Mouse (Mus musculus): ENCODE data around the gene Gucy2d. TPM values are rescaled to one million over a fixed set of nuclear protein-coding genes. Genes with fewer than 3 reads are reported as not detected.

Gene Gucy2d
- polyA plus RNA-seq, 1 experiment, result 0.11 TPM

- no peak for TF ChIP-seq POLR2A (IDR thresholded peaks at IDR 0.05; ENCODE audit: borderline replicate concordance, extremely low read depth, insufficient read depth, insufficient read length, poor library complexity, severe bottlenecking)
- peak; percentile 86 for DNase-seq (ENCODE audit: low read depth)
Measured at GRCm38 (mm10) chr7:98523813-98524361, 83.7 kb downstream of the Gucy2d start.

- DNase-seq (ENCODE audit: low read depth), result peak; percentile 12
- TF ChIP-seq CTCF (IDR thresholded peaks at IDR 0.05; ENCODE audit: borderline replicate concordance, extremely low read depth, insufficient read depth, insufficient read length), result no peak
- no peak for TF ChIP-seq POLR2A (IDR thresholded peaks at IDR 0.05; ENCODE audit: borderline replicate concordance, extremely low read depth, insufficient read depth, insufficient read length, poor library complexity, severe bottlenecking)
Measured at GRCm38 (mm10) chr7:98524401-98524800, 84.2 kb downstream of the Gucy2d start.

DNA sequence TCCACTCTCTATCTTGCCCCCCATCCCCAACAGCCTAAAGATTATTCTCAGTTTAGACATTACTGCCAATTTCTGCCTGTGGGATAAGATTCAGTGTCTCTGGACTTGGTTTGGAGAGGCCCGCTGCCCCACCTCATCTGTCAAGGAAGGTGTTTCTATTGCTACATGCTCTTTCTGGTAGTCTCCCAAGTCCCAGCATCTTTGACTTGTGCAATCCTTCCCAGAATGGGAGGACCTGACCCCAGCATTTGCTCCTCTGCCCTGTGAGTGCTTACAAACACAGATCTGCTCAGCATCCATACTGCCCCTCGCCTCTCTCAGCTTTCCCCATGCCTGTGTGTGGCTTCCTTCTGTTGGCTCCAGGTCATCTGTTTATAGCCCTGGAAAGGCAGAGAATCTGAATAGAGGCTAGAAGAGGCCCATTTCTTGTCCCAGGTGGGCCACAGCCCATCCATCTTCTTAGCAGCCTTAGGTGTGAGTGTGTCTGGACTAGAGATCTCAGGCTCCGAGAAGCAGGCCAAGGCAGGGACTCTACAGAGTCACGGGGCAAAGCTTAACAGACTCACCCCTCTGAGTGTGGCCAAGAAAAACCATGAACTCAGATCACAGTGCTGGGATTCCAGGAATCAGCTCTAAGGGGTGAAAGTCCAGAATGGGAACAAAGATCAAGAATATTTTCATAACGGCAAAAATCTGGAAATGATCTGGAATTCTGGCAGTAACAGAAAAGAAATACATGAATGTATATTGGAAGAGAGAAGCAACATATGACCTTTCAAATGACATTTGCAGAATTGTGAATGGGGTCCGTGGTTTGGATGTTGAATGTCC, 84.9 kb downstream of the Gucy2d start:
- TF ChIP-seq CTCF (IDR thresholded peaks at IDR 0.05; ENCODE audit: borderline replicate concordance, extremely low read depth, insufficient read depth, insufficient read length) (no peak), POLR2A (IDR thresholded peaks at IDR 0.05; ENCODE audit: borderline replicate concordance, extremely low read depth, insufficient read depth, insufficient read length, poor library complexity, severe bottlenecking) (no peak)

More for the DNA sequence above, 84.9 kb downstream of the Gucy2d start:
- DNase-seq (ENCODE audit: low read depth), result no peak

Other genes starting within 250 kb of the Gucy2d start
- 0.27 and 0.32 TPM in 2 replicates for gene B3gnt6, start 240.9 kb upstream of the Gucy2d start, polyA plus RNA-seq (2012; rRNA removed)
- gene Acer3, start 119.2 kb upstream of the Gucy2d start, polyA plus RNA-seq (2012; rRNA removed), result 10.5 and 11.0 TPM in 2 replicates
- 16.0 and 19.1 TPM in 2 replicates for gene Tsku, start 79.1 kb upstream of the Gucy2d start, polyA plus RNA-seq (2012; rRNA removed)
- gene Lrrc32, start 48.9 kb downstream of the Gucy2d start, polyA plus RNA-seq (2012; rRNA removed), result 3.8 and 6.7 TPM in 2 replicates
- 43.8 and 66.7 TPM in 2 replicates for gene Emsy, start 216.4 kb downstream of the Gucy2d start, polyA plus RNA-seq (2012; rRNA removed)

All from brain, embryonic 14.5 days (tissue).